Mouse (Mus musculus) megakaryocyte, embryonic 14.5 days (primary cell): ENCODE results near the gene Fam213b.

Source experiments
- FLI1 ChIP-seq: IDR thresholded peaks from 2 replicates; pipeline ENCODE4 v1.6.1; 2012; ENCODE audit warnings: low read length, inconsistent platforms, mixed read lengths
- GATA1 ChIP-seq: IDR thresholded peaks from 3 replicates; pipeline ENCODE4 v1.6.1; 2012; ENCODE audit warnings: mixed read lengths, low read length, inconsistent platforms, borderline replicate concordance

DNA sequence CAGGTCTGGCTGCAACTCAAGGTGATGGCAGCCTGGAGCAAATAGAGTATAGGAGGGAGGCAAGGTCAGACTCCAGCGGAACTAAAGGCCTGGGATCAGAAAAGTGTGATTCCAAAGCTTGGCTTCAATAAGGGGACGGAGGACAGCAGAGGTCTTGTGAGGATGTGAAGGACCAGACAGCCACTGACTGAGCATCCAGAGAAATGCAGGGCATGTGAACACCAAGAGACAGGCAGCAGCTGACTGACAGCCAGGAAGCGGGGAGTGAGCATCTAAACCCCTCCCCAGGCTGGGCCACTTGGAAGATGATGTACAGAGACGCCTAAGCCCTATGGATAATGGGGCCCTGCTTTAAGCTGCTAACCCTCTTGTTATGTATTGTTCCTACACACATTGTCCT, 28.2 kb downstream of the Fam213b start:
- no peak for TF ChIP-seq GATA1
- no peak for TF ChIP-seq FLI1
